Mouse (Mus musculus) megakaryocyte-erythroid progenitor cell, adult 5 weeks (primary cell): ENCODE data around the gene Herc3. TPM values are rescaled to one million over a fixed set of nuclear protein-coding genes. Genes with fewer than 3 reads are reported as not detected.

Source experiments
- polyA plus RNA-seq: library from polyadenylated mRNA; stranded (reverse); fragments of >175 nt; gene quantifications from 2 replicates; pipeline ENCODE4 v1.2.3, GENCODE M21; 2012

The Herc3 gene
- polyA plus RNA-seq: 5.3 and 5.5 TPM in 2 replicates

DNA sequence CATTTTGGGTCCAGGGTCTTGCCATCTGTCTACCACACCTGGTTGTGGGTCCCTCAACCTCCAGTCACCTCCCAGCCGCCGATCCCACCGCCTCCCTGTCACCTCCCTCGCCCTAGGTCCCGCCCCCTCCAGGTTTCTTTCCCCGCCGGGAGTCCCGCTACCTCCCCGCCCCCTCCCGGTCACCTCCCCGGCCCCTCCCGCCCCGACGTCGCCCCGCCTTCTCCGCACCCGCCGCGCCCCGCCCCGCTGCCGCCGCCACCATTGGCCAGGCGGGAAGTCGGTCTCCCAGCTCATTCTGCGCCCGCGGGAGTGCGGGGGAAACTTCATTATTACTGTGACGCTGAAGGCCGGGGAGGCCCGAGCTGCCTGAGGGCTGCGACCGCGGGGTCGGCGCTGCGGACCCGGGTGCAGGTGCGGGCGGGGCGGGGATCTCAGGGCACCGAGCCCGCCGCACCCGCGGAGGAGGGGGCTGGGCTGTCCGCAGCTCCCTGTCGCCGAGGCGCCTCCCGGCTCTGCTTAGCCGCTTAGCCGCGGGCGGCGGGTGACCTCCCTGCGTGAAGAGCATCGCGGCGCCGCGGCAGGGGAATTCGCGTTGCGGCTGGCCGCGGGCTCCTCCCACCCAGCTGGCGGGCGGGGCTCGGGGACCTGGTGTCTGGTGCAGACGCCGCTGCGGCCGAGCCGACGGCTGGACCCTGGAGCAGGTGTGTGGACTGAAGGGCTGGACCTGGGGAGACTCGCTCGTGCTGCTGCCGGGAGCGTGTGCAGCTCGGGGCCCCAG, at the start of gene Herc3:
Gene Herc3, plus strand, starts transcription at position 234 of the 778 bp plus-strand sequence.

DNA sequence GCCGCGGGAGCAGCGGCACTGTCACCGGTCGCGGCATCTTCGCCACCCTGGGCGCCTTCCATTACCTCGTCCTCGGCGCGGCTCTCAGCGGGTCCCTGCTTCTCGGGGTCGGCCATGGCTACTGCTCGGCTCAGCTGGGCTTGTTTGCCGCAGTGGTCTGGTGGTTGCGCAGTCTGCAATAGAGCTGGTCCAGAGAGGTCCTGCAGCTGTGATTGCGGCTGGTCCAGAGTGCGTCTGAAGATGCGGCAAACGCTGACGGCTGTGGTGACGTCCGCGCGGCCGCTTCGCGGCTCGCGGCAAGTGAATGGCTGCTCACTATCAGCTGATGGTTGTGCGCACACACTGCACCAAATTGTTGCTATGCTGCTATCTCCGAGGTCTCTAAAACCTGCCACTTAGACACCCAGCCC, 75.6 kb downstream of the Herc3 start, which contains the start of gene Nap1l5:
Gene Nap1l5, minus strand, starts transcription at position 225 of the 410 bp plus-strand sequence.

Other genes starting within 250 kb of the Herc3 start
- gene Abcg2, start 246.9 kb upstream of the Herc3 start, polyA plus RNA-seq: 6.0 and 7.7 TPM in 2 replicates
- gene Nap1l5, start 75.6 kb downstream of the Herc3 start, polyA plus RNA-seq: 0.06 and 0.10 TPM in 2 replicates
- 0.22 TPM in 1 of 2 replicates, not detected in the other for gene Fam13a, start 193.1 kb downstream of the Herc3 start, polyA plus RNA-seq